Mouse (Mus musculus) midbrain, embryonic 13.5 days (tissue): ENCODE results near the gene Abcd2. TPM values are rescaled to one million over a fixed set of nuclear protein-coding genes. Genes with fewer than 3 reads are reported as not detected.

Experiments used
- ATAC-seq: fragments of 200-750 bp; cut with Nextera tagmentation; 2 replicates; pipeline ENCODE4 v1.8.0; 2017; ENCODE audit warnings: mild to moderate bottlenecking, moderate TSS enrichment, moderate library complexity
- H3K27ac ChIP-seq: fragments of 300-500 bp; sonication (generic); 2 replicates; pipeline ENCODE4 v1.5.1; 2015; ENCODE audit warnings: inconsistent platforms, mild to moderate bottlenecking, moderate library complexity
- H3K27me3 ChIP-seq: fragments of 300-500 bp; sonication (generic); 2 replicates; pipeline ENCODE4 v1.6.1; 2015; ENCODE audit warnings: mild to moderate bottlenecking, inconsistent platforms
- H3K36me3 ChIP-seq: fragments of 300-500 bp; sonication (generic); 2 replicates; pipeline ENCODE4 v1.6.1; 2015; ENCODE audit warnings: mild to moderate bottlenecking, inconsistent platforms
- H3K4me1 ChIP-seq: fragments of 300-500 bp; sonication (generic); replicated peaks from 2 replicates; pipeline ENCODE4 v1.6.1; 2015; ENCODE audit warnings: inconsistent platforms
- H3K4me2 ChIP-seq: fragments of 300-500 bp; sonication (generic); replicated peaks from 2 replicates; pipeline ENCODE4 v1.6.1; 2015; ENCODE audit warnings: moderate library complexity, mild to moderate bottlenecking, inconsistent platforms
- H3K4me3 ChIP-seq: fragments of 300-500 bp; sonication (generic); replicated peaks from 2 replicates; pipeline ENCODE4 v1.5.1; 2015; ENCODE audit warnings: mild to moderate bottlenecking, inconsistent platforms
- H3K9ac ChIP-seq: fragments of 300-500 bp; sonication (generic); replicated peaks from 2 replicates; pipeline ENCODE4 v1.6.1; 2015; ENCODE audit warnings: mild to moderate bottlenecking, inconsistent platforms
- H3K9me3 ChIP-seq: fragments of 300-500 bp; sonication (generic); 2 replicates; pipeline ENCODE4 v1.6.1; 2016; ENCODE audit warnings: mild to moderate bottlenecking, inconsistent platforms
- WGBS: fragments of 180-500 bp; shearing (Covaris S2); methylation state at CpG from one replicate; pipeline ENCODE4 v1.1.7; 2015; 5-methylcytosine and 5-hydroxymethylcytosine counted together
- polyA plus RNA-seq: library from polyadenylated mRNA; unstranded; fragments of >200 nt; fragmentation: Nextera tagmentation; extraction: Ambion mirVana; gene quantifications from 2 replicates; pipeline ENCODE4 v1.2.1, GENCODE M21; 2015

Gene Abcd2
- polyA plus RNA-seq, 1 experiment from 2014 or later: 18.6 TPM

DNA sequence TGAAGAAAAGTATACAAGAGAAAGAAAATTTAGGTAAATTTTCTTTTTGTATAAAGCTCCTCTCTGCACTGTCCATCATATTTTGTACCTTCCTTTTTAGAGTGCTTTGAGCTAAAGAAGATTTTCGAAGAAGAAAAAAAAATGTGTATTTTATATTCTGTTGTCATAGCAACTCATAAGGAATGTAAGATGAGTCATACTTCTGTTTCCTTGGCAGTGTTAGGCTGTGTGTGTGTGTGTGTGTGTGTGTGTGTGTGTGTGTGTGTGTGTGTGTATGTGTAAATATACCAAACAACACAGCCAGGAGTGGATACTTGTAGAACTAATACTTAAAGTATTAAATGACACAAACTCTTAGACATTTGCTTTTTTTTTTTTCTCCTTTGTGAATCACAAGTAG lies 39.0 kb downstream of the Abcd2 start:
- WGBS: 58% methylated on average over 1 of the region's 1 CpGs
- Histone ChIP-seq H3K36me3 (peaks cover 49% of the 10 kb centered on the region), H3K4me2 (no peak overlapping the region), H3K27me3 (no peaks in the 10 kb centered on the region), H3K4me3 (no peak overlapping the region), H3K9me3 (peaks cover 12% of the 10 kb centered on the region), H3K4me1 (no peaks in the 10 kb centered on the region), H3K9ac (no peak overlapping the region), H3K27ac (no peak overlapping the region)
- ATAC-seq: no peak

DNA sequence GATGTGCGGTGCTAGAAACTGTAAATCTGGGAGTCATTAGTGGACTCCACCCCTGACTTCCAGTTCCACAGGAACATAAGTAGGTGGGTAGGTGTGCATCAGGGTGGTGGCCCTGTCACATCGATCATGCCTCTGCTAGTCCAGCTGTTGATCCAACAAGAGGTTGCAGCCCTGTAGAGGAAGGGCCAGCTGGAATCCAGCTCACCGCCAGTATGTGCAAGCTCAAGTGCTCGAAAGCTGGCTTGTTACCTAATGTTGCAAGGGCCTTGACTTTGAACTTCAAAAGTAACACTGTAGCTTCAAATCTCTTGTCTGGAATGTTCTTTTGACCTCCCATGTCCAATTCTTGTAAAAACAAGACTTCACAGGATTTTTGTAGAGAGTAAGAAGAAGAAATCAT lies 67.0 kb downstream of the Abcd2 start:
- 97% methylated on average over 4 of the region's 4 CpGs for WGBS

DNA sequence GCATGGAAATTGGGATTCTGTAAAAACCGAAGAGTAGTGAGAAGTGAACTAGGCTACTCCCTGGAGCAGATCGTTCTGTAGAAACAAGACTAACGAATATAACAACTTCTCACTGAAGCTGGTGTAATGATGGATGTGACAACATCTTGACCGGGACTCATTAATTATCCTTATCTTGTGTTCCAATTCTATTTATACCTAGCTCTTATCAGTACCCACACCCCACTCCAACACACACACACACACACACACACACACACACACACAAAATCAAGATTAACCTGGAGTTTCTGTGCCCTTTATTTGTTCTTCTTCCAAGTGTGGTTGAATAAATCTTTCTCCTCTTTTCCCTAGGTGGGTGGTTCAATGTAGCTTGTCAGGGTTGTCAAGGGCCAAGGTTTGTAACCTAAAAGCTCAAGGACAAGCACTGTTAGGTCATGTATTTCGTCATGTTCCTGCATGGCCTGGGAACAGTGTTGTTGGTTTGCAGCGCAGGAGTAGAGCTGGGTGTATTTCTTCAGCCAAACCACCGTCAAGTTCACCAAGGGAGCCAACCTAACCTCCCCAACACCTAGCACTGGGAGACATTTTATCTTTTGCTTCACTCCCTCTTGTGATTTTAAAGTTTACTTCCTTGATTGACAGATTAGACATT lies 78.9 kb downstream of the Abcd2 start:
- Histone ChIP-seq H3K27ac (no peak overlapping the region), H3K4me3 (no peak overlapping the region), H3K9me3 (no peaks in the 10 kb centered on the region), H3K9ac (no peak overlapping the region), H3K4me1 (no peaks in the 10 kb centered on the region), H3K4me2 (no peak overlapping the region), H3K36me3 (no peaks in the 10 kb centered on the region), H3K27me3 (no peaks in the 10 kb centered on the region)
- no peak for ATAC-seq
- 94% methylated on average over 7 of the region's 7 CpGs for WGBS

More for the DNA sequence above, 67.0 kb downstream of the Abcd2 start:
- no peaks in the 10 kb centered on the region for H3K9me3 ChIP-seq
- no peaks in the 10 kb centered on the region for H3K4me1 ChIP-seq
- no peaks in the 10 kb centered on the region for H3K27me3 ChIP-seq
- H3K27ac ChIP-seq: no peak overlapping the region
- H3K4me2 ChIP-seq: no peak overlapping the region
- no peak overlapping the region for H3K4me3 ChIP-seq
- no peak overlapping the region for H3K9ac ChIP-seq
- no peak for ATAC-seq
- no peaks in the 10 kb centered on the region for H3K36me3 ChIP-seq

DNA sequence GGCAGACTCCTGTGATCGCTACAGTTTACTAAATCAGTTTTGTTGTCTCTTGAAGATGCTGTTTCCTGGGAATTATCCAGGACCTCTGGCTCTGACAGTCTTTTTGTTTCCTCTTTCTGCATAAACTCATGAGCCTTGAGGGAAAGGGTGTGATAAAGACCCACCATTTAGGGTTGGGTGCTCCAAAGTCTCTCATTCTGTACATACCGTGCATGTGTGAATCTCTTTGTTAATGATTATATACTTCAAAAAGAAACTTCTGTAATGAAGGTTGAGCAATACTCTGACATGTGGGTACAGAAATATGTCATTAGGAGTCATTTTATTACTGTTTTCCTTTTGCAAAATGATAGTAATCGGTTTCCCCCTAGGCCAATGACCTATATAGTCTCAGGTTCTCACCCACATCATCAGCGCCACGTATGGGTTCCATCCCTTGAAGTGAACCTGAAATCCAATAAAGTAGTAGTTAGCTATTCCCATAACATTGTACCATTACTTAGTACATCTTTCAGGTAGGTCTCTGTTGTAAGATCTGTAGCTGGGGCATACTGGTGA lies 83.4 kb downstream of the Abcd2 start:
- Histone ChIP-seq H3K36me3 (no peaks in the 10 kb centered on the region), H3K4me2 (no peak overlapping the region), H3K9me3 (no peaks in the 10 kb centered on the region), H3K4me3 (no peak overlapping the region), H3K9ac (no peak overlapping the region), H3K27ac (no peak overlapping the region), H3K4me1 (0 out of 2 replicates have a peak, but pooled peaks cover 4% of the 10 kb centered on the region), H3K27me3 (no peaks in the 10 kb centered on the region)
- no peak for ATAC-seq
- 94% methylated on average over 5 of the region's 5 CpGs for WGBS

DNA sequence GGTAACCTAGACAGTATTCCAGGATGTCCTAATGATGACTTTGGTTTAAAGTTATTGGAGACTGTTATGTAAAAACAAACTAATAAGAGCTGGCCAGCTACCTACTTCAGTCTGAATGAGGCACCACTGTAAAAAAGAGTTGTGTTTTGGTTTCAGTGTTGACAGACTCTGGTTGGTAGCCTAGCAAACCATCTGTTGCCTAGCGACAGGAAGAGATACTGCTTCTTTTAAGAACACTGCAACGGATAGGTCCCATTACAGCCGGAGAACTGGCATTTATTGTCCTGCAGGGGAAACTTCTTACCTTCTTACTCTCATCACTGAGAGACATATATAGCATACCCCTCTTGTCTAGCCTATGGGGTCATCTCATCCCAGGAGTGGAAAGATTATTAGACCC lies 86.7 kb downstream of the Abcd2 start:
- H3K4me3 ChIP-seq: no peak overlapping the region
- H3K9ac ChIP-seq: no peak overlapping the region
- no peak for ATAC-seq
- no peaks in the 10 kb centered on the region for H3K9me3 ChIP-seq
- 0 out of 2 replicates have a peak, but pooled peaks cover 4% of the 10 kb centered on the region for H3K4me1 ChIP-seq
- H3K4me2 ChIP-seq: no peak overlapping the region
- H3K36me3 ChIP-seq: no peaks in the 10 kb centered on the region
- H3K27ac ChIP-seq: no peak overlapping the region
- no peaks in the 10 kb centered on the region for H3K27me3 ChIP-seq
- 43% methylated on average over 3 of the region's 3 CpGs for WGBS

DNA sequence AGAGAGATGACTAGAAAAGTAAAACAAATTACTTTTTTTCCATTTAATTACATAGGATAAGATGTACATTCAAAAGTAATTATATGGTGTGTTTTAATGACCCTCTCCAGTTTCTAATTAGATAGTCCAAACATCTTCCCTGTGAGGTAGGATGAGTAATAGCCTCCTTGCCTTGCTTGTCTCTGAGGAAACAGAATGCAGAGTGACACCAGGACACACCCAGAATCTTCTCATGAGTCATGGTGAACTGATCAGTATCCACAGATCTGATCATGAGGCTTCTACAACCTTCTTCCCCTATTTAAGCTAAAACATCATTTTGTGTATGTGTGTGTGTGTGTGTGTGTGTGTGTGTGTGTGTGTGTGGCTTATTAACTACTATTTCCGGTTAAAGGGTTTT lies 87.3 kb downstream of the Abcd2 start:
- 81% methylated on average over 1 of the region's 1 CpGs for WGBS
- H3K9me3 ChIP-seq: no peaks in the 10 kb centered on the region
- H3K27ac ChIP-seq: no peak overlapping the region
- no peak overlapping the region for H3K9ac ChIP-seq
- no peak for ATAC-seq
- H3K36me3 ChIP-seq: no peaks in the 10 kb centered on the region
- H3K27me3 ChIP-seq: no peaks in the 10 kb centered on the region
- H3K4me2 ChIP-seq: no peak overlapping the region
- H3K4me1 ChIP-seq: 0 out of 2 replicates have a peak, but pooled peaks cover 4% of the 10 kb centered on the region
- H3K4me3 ChIP-seq: no peak overlapping the region

DNA sequence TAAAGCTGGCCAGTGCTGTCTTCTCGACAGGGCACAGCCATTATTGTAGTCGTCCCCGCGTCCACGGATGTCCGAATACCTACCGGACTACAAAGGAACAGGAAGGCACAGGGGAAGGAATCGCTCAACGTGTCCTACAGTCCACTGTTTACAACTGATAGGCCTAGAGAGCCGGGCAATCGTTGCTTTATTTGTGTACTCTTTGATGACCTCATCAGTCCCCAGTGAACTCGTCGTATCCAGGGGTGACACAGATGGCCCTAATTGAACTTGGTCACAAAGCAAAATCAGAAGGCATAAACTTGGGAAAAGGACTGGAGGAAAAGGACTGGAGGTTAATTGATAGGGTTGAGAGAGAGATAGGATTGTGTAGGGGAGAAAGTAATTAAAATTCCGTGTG lies 87.8 kb downstream of the Abcd2 start:
- 0 out of 2 replicates have a peak, but pooled peaks cover 4% of the 10 kb centered on the region for H3K4me1 ChIP-seq
- H3K9ac ChIP-seq: no peak overlapping the region
- no peak overlapping the region for H3K4me3 ChIP-seq
- no peak overlapping the region for H3K27ac ChIP-seq
- H3K36me3 ChIP-seq: no peaks in the 10 kb centered on the region
- ATAC-seq: no peak
- H3K27me3 ChIP-seq: no peaks in the 10 kb centered on the region
- no peak overlapping the region for H3K4me2 ChIP-seq
- H3K9me3 ChIP-seq: no peaks in the 10 kb centered on the region
- WGBS: 81% methylated on average over 14 of the region's 14 CpGs

DNA sequence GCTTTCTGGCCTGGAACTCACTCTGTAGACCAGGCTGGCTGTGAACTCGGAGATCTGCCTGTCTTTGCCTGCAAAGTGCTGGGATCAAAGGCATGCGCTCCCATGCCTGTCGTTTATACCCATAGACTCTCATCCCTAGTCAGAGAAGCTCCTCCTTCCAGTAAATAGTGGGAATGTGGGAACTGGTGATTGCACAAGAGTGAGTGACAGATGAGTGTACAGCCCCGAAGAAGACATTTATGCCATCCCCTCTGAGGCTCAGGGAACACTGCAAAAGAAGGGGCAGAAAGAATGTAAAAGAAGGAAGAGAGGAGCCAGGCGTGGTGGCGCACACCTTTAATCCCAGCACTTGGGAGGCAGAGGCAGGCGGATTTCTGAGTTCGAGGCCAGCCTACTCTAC lies 88.3 kb downstream of the Abcd2 start:
- Histone ChIP-seq H3K9me3 (no peaks in the 10 kb centered on the region), H3K36me3 (no peaks in the 10 kb centered on the region), H3K27me3 (no peaks in the 10 kb centered on the region), H3K4me1 (0 out of 2 replicates have a peak, but pooled peaks cover 4% of the 10 kb centered on the region), H3K4me3 (no peak overlapping the region), H3K4me2 (no peak overlapping the region), H3K9ac (no peak overlapping the region), H3K27ac (no peak overlapping the region)
- ATAC-seq: no peak
- 92% methylated on average over 8 of the region's 8 CpGs for WGBS

DNA sequence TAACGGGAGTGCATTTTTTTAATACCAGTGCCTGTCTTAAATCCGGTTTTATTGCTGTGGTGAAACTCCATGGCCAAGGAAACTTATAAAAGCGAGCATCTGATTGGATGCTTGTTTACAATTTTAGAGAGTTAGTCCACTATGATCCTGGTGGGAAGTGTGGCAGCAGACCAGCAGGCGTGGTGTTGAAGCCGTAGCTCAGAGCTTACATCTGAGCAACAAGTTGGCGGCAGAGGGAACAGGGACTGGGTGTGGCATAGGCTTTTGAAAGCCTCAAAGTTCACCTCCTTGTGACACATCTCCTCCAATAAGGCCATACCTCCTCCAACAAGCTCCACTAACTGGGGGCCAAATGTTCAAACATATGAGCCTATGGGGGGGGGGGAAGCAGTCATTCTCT lies 95.0 kb downstream of the Abcd2 start:
- H3K27me3 ChIP-seq: no peaks in the 10 kb centered on the region
- H3K4me2 ChIP-seq: no peak overlapping the region
- H3K36me3 ChIP-seq: no peaks in the 10 kb centered on the region
- H3K27ac ChIP-seq: no peak overlapping the region
- H3K9me3 ChIP-seq: no peaks in the 10 kb centered on the region
- H3K4me1 ChIP-seq: peaks cover 9% of the 10 kb centered on the region
- no peak overlapping the region for H3K9ac ChIP-seq
- no peak for ATAC-seq
- H3K4me3 ChIP-seq: no peak overlapping the region
- 89% methylated on average over 6 of the region's 6 CpGs for WGBS

Other genes with a start within 250 kb of the Abcd2 start
- 63.1 and 64.4 TPM in 2 replicates for gene Kif21a, start 141.9 kb downstream of the Abcd2 start, polyA plus RNA-seq
- gene CN725425, start 7.7 kb upstream of the Abcd2 start, polyA plus RNA-seq: not detected in 2 replicates